Mouse (Mus musculus): ENCODE data around the gene Gpr137.

GRCm38 (mm10) chr19:6892512-6892911 is 49.8 kb downstream of the Gpr137 start:
- TF ChIP-seq CTCF (IDR thresholded peaks at IDR 0.05; ENCODE audit: low read depth) (no peak), EP300 (IDR thresholded peaks at IDR 0.05; ENCODE audit: low read depth) (no peak)

All from liver, embryonic 14.5 days (tissue).